21 mouse cellular contexts compared by ENCODE assay signal in genomic region chr15:15630283-15630682, GRCm38 (mm10).
"Had no signal": no experiment of that assay in that cellular context is flagged by ENCODE, and none has a peak within 500 bp of the region (broad histone marks: within the 10 kb centered on the region; RNA-seq: fewer than 3 reads in every experiment).

No protein-coding gene starts in this region.

- H3K36me3 ChIP-seq: limb, embryonic 12.5 days; limb, embryonic 15.5 days; midbrain, embryonic 12.5 days; midbrain, embryonic 15.5 days; neural tube, embryonic 12.5 days; neural tube, embryonic 15.5 days; stomach, embryonic 15.5 days had no signal

- H3K27ac ChIP-seq: layer of hippocampus, adult 2 months; limb, embryonic 12.5 days; limb, embryonic 15.5 days; liver, embryonic 14.5 days; macrophage; midbrain, embryonic 12.5 days; midbrain, embryonic 15.5 days; neural tube, embryonic 12.5 days; neural tube, embryonic 15.5 days; stomach, embryonic 15.5 days had no signal

- H3K4me3 ChIP-seq: layer of hippocampus, adult 2 months; limb, embryonic 12.5 days; limb, embryonic 15.5 days; midbrain, embryonic 12.5 days; midbrain, embryonic 15.5 days; neural tube, embryonic 12.5 days; neural tube, embryonic 15.5 days; stomach, embryonic 15.5 days had no signal

- H3K4me1 ChIP-seq: limb, embryonic 12.5 days; limb, embryonic 15.5 days; midbrain, embryonic 12.5 days; midbrain, embryonic 15.5 days; neural tube, embryonic 12.5 days; neural tube, embryonic 15.5 days; stomach, embryonic 15.5 days had no signal

- H3K4me2 ChIP-seq: limb, embryonic 12.5 days; limb, embryonic 15.5 days; liver, embryonic 11.5 days; lung, embryonic 14.5 days; midbrain, embryonic 12.5 days; midbrain, embryonic 15.5 days; neural tube, embryonic 12.5 days; neural tube, embryonic 15.5 days; stomach, embryonic 15.5 days had no signal

- H3K9ac ChIP-seq: limb, embryonic 12.5 days; limb, embryonic 15.5 days; liver, embryonic 14.5 days; liver, postnatal 0 days; lung, embryonic 14.5 days; midbrain, embryonic 12.5 days; midbrain, embryonic 15.5 days; neural tube, embryonic 12.5 days; neural tube, embryonic 15.5 days; stomach, embryonic 15.5 days had no signal

- DNase-seq: kidney, adult 8-10 months; kidney, postnatal 14 days; layer of hippocampus, adult 9-11 months; liver, postnatal 0 days; lung, embryonic 14.5 days; right cerebral cortex, adult 18-20 months; right cerebral cortex, postnatal 25 days; spleen, adult 18-20 months; thymus, postnatal 25 days had no signal

- ATAC-seq: liver, postnatal 0 days; lung, postnatal 0 days; midbrain, embryonic 15.5 days had no signal

- H3K27me3 ChIP-seq: limb, embryonic 12.5 days; limb, embryonic 15.5 days; midbrain, embryonic 12.5 days; midbrain, embryonic 15.5 days; neural tube, embryonic 12.5 days; neural tube, embryonic 15.5 days; stomach, embryonic 15.5 days had no signal

- H3K9me3 ChIP-seq: limb, embryonic 12.5 days; limb, embryonic 15.5 days; midbrain, embryonic 12.5 days; midbrain, embryonic 15.5 days; neural tube, embryonic 12.5 days; neural tube, embryonic 15.5 days; stomach, embryonic 15.5 days had no signal
